Mouse (Mus musculus) small intestine, adult 2 months (tissue): Measurements from ENCODE around the gene Cend1.
A peak's percentile ranks its signal among the peaks of the same experiment; 100 is the strongest.

ENCODE experiments used
- CTCF ChIP-seq: fragments of 200-500 bp; IDR thresholded peaks from 2 replicates; pipeline ENCODE4 v1.5.1; 2012; ENCODE audit warnings: low read depth, mild to moderate bottlenecking, control low read depth, inconsistent platforms, low read length, moderate library complexity, mixed read lengths; ENCODE audit not compliant: insufficient replicate concordance, insufficient read length; ENCODE audit errors: extremely low read depth
- POLR2A ChIP-seq: fragments of 200-500 bp; IDR thresholded peaks from 2 replicates; pipeline ENCODE4 v1.6.1; 2012; ENCODE audit warnings: low read depth, mild to moderate bottlenecking, control low read depth, inconsistent platforms, low read length, moderate library complexity

- TF ChIP-seq POLR2A = no peak
- peak; percentile 90; the same call in 1 of the 2 replicates for TF ChIP-seq CTCF
Measured at GRCm38 (mm10) chr7:141440613-141441012, 11.3 kb upstream of the Cend1 start.
